Mouse (Mus musculus) retina, postnatal 7 days (tissue): ENCODE data around the gene Tnip2.

Source experiments
- DNase-seq: peaks from one replicate; pipeline ENCODE4 v3.0.0-alpha.2; 2012; ENCODE audit warnings: low read depth, low spot score

The Tnip2 gene

GRCm38 (mm10) chr5:34523958-34524485 lies 10.2 kb upstream of the Tnip2 start:
- DNase-seq = no peak

- no peak for DNase-seq
Measured at GRCm38 (mm10) chr5:34521337-34521736, 7.5 kb upstream of the Tnip2 start.

- DNase-seq = no peak
Measured at GRCm38 (mm10) chr5:34520458-34521209, 6.8 kb upstream of the Tnip2 start.

GRCm38 (mm10) chr5:34519389-34519910 lies 5.7 kb upstream of the Tnip2 start:
- DNase-seq = no peak

GRCm38 (mm10) chr5:34517913-34518312 lies 4.1 kb upstream of the Tnip2 start:
- DNase-seq = peak; percentile 54

- no peak for DNase-seq
Measured at GRCm38 (mm10) chr5:34515096-34515495, 1.3 kb upstream of the Tnip2 start.

- no peak for DNase-seq
Measured at GRCm38 (mm10) chr5:34514218-34514566, 401 bp upstream of the Tnip2 start.

- DNase-seq = no peak
Measured at GRCm38 (mm10) chr5:34512486-34512885, 1.3 kb downstream of the Tnip2 start.

- DNase-seq = no peak
Measured at GRCm38 (mm10) chr5:34502821-34503220, 11.0 kb downstream of the Tnip2 start.

GRCm38 (mm10) chr5:34502411-34502810 lies 11.4 kb downstream of the Tnip2 start:
- no peak for DNase-seq

- no peak for DNase-seq
Measured at GRCm38 (mm10) chr5:34501588-34501987, 12.2 kb downstream of the Tnip2 start.

- DNase-seq = no peak
Measured at GRCm38 (mm10) chr5:34500886-34501285, 12.9 kb downstream of the Tnip2 start.

GRCm38 (mm10) chr5:34496745-34497144 lies 17.0 kb downstream of the Tnip2 start:
- no peak for DNase-seq

GRCm38 (mm10) chr5:34489418-34489787 lies 24.4 kb downstream of the Tnip2 start:
- no peak for DNase-seq

- no peak for DNase-seq
Measured at GRCm38 (mm10) chr5:34488741-34489417, 24.9 kb downstream of the Tnip2 start.

- DNase-seq = no peak
Measured at GRCm38 (mm10) chr5:34487320-34488090, 26.3 kb downstream of the Tnip2 start.

GRCm38 (mm10) chr5:34485731-34486130 lies 28.1 kb downstream of the Tnip2 start:
- no peak for DNase-seq

GRCm38 (mm10) chr5:34480926-34481325 lies 32.9 kb downstream of the Tnip2 start:
- no peak for DNase-seq

- DNase-seq = no peak
Measured at GRCm38 (mm10) chr5:34468039-34468775, 45.6 kb downstream of the Tnip2 start.

- DNase-seq = no peak
Measured at GRCm38 (mm10) chr5:34466648-34467047, 47.1 kb downstream of the Tnip2 start.

GRCm38 (mm10) chr5:34466079-34466478 lies 47.7 kb downstream of the Tnip2 start:
- no peak for DNase-seq
